Mouse (Mus musculus) cortical plate, adult 2 months (tissue): ENCODE results near the gene Myo3b.

Source experiments
- CTCF ChIP-seq: fragments of 200-500 bp; IDR thresholded peaks from 2 replicates; pipeline ENCODE4 v1.5.1; 2011; ENCODE audit warnings: mild to moderate bottlenecking, control low read depth, low read length; ENCODE audit not compliant: insufficient read depth; ENCODE audit errors: extremely low read depth
- POLR2A ChIP-seq: fragments of 200-500 bp; IDR thresholded peaks from 2 replicates; pipeline ENCODE4 v1.6.1; 2011; ENCODE audit warnings: mild to moderate bottlenecking, low read length, control low read depth; ENCODE audit not compliant: insufficient read depth; ENCODE audit errors: extremely low read depth

DNA sequence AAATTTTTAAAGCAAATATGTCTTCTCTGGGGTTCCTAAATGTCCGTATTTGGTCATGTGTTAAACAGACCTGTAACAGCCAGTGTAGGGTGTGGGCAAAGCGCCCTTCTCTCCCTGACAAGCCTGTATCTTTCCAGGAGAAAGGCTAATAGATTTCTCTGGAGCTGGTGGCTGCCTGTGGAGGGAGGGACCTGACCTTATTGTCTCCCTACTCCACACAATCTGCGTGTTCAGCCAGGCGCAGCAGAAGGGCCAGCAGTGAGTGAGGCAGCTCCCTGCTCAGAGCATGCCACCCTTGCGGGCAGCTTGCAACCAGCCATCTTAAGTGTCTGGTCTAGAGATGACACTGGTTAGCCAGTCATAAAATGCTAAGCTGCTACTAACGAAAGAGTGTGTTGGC is 5.5 kb downstream of the Myo3b start:
- TF ChIP-seq CTCF (no peak), POLR2A (no peak)
